Mouse (Mus musculus) hindlimb bud, embryonic 11.5 days (tissue): ENCODE data around the gene Zmynd8.

Experiments used
- DNase-seq: peaks from one replicate; pipeline ENCODE4 v3.0.0-alpha.2; 2012; ENCODE audit warnings: low read depth, low spot score; ENCODE audit errors: extremely low spot score

Zmynd8 gene

GRCm38 (mm10) chr2:165898202-165899194, at the start of gene Zmynd8:
TSS of gene Zmynd8 (minus strand) at chr2:165899016.
- no peak for DNase-seq

DNA sequence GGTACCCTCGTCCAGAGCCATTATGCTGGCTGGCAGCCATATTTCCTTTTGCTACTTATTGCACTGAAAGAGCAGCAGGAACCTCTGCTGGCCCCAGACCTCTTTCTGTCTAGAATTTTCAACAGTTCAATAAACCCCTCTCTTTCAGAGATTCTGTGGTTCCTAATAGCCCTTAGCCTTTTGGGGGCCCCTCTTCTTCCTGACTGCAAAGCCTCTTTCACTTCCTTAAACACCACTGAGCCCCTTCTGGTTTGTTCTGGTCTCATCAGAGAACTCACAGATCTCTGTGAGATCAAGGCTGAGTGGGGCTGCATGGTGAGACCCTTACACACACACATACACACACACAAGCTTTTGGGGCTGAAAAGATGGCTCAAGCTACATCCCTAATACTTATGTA, 49.2 kb upstream of the Zmynd8 start:
- no peak for DNase-seq

GRCm38 (mm10) chr2:165946046-165946564, 47.3 kb upstream of the Zmynd8 start:
- DNase-seq, result no peak

GRCm38 (mm10) chr2:165944576-165945351, 45.9 kb upstream of the Zmynd8 start:
- no peak for DNase-seq

DNA sequence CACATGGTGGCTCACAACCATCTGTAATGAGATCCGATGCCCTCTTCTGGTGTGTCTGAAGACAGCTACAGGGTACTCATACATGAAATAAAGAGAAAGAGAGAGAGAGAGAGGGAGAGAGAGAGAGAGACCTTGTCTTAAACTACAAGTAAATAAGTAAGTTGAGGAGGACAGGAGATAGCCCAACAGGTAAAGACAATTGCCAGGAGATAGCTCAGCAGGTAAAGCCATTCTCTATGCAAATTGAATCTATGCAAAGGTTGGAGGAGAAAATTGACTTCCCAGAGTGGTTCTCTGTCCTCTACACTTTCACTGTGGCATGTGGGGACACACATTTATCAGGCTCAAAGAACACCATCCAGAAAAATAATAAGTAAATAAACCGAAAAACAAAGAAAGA, 44.3 kb upstream of the Zmynd8 start:
- DNase-seq, result no peak

- no peak for DNase-seq
Measured at GRCm38 (mm10) chr2:165936106-165936505, 37.3 kb upstream of the Zmynd8 start.

DNA sequence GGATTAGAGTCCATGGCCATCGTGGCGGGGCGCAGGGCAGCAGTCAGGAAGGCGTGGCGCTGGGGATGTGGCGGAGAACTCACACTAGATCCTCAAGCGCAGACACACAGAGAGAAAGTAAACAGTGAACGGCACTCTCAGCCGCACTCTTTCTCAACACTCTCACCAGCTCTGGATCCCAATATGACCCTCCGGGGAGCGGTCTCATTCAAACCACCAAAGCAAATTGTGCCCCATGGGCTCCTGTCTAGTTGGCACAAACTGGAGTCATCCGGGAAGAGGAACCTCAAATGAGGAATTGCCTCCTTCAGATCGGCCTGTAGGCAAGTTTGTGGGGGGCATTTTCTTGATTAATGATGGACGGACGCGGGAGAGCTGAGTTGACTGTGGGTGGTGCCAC, 28.9 kb upstream of the Zmynd8 start:
- no peak for DNase-seq

- DNase-seq, result no peak
Measured at GRCm38 (mm10) chr2:165926191-165926590, 27.4 kb upstream of the Zmynd8 start.

GRCm38 (mm10) chr2:165925144-165925543, 26.3 kb upstream of the Zmynd8 start:
- no peak for DNase-seq

DNA sequence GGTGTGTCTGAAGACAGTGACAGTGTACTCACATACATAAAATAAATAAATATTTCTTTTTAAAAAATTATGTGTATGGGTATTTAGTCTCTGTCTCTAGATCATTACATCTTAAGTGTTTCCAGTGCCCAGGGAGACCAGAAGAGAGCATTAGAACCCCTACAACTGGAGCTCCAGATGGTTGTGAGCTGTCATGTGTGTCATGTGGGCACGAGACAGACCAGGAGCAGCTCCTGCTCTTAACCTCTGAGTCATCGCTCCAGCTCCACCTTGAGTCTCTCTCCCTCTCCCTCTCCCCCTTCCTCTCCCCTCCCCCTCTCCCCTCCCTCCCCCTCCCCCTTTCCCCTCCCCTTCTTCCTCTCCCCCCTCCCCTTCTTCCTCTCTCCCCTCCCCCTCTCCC, 25.9 kb upstream of the Zmynd8 start:
- no peak for DNase-seq

DNA sequence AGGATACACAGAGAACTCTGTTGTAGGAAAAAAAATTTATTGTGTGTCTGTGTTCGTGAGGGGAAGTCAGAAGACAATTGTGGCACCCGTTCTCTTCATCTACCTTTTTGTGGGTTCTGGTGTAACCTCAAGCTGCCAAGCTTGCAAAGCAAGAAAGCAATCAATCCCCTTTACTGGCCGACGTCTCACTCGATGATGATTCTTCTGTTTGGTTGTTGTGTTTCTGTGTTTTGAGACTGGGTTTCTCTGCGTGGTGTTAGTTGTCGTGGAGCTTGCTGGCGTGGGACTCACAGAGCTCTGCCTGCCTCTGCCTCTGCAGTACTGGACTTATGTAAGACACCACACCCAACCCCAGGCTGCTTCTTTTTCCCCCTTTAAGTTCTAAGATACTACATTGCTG, 24.9 kb upstream of the Zmynd8 start:
- no peak for DNase-seq

DNA sequence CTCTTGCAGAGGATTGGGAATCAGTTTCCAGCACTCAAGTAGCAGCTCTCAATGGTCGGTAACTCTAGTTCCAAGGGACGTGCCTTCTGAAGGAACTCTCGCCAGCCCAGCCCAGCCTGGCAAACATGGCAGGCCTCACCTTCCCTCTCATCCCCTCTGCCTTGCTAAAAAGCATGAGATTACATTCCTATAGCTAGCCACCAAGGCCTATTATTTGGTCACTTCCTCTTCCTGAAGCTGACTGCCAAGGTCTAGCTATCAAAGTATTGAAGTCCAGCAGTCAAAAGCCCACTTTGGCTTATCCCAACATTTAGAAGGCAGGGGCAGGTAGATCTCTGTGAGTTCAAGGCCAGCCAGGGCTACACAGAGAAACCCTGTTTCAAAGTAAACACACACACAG, 24.2 kb upstream of the Zmynd8 start:
- DNase-seq, result no peak

GRCm38 (mm10) chr2:165922047-165922728, 23.4 kb upstream of the Zmynd8 start:
- no peak for DNase-seq

DNA sequence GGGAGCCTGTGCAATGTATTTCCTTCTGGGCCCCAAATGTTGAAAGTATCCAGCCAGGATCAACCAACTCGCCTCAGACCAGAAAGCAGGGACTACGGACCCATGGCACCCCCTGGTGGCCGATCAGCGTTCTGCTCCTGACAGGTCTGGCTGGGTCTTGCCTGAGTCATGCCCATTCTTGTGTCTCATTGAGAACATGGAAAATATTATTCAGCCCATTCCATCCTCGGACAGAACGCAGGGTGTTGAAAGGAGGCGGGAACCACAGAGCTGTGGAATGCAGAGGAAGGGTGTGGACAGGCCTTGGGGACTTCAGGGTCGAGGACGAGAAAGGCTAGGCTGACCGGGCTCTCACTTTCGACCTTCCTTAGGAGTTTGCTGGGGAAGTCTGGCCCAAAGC, 15.5 kb upstream of the Zmynd8 start:
- DNase-seq, result peak; percentile 88

DNA sequence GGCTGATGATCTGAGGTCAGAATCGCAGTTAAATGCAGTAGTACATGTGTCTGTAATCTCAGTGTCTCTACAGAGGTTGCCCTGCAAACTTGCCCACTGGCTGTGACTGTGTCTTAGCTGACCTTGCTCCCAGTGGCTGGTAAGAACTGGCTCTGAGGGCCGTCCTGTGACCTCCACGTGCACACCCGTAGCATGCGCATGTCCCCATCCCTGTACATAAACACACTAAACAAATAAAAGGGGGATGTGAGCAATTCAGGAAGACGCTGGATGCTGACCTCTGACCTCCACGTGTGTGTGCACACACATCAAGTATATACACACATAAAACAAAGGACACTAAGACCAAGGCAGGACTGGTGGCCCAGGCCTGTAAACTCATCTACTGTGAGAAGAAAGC, 14.3 kb upstream of the Zmynd8 start:
- DNase-seq, result no peak

DNA sequence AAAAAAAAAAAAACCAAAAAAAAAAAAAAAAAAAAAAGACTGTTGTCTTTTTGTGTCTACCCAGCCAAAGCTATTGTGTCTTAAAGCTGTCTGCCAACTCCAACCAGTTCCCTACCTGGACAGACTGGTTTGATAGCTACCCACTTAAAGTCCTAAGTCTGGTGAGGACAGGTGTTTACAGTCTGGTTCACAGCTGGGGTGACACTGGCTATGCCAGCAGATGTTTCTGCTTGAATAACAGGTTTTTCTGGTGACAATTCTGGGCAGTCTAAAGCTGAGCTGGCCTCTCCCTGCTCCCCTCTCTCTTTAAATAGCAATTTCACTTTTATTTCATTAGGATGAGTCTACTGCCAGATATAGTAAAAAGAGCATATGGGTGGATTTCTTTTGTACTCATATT, 10.9 kb upstream of the Zmynd8 start:
- no peak for DNase-seq

DNA sequence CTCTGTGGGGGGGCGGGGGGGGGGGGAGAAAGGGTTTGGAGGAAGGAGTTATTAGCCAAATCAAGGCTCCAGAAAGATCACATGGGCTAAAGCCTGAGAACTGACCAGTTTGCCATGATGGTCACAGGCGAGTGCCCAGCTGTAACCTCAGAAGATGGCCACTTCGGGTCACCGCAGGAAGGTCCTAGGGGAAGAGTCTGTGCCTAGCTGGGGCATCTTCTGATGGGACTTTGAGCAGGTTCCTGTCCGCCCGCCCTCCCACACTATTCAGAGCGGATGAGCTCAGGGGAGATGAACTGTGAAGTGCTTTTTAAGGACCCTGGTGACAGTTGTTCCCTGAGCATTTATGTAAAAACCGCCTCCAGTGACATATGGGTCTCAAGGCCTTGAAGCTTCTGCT, 8.4 kb upstream of the Zmynd8 start:
- no peak for DNase-seq

- DNase-seq, result no peak
Measured at GRCm38 (mm10) chr2:165906332-165906945, 7.6 kb upstream of the Zmynd8 start.

GRCm38 (mm10) chr2:165901127-165901384, 2.2 kb upstream of the Zmynd8 start:
- no peak for DNase-seq

- DNase-seq, result no peak
Measured at GRCm38 (mm10) chr2:165900351-165901126, 1.7 kb upstream of the Zmynd8 start.
